Mouse (Mus musculus) cortical plate, adult 2 months (tissue): ENCODE measurements around the gene Mchr1. TPM values are rescaled to one million over a fixed set of nuclear protein-coding genes. Genes with fewer than 3 reads are reported as not detected.
A peak's percentile ranks its signal among the peaks of the same experiment; 100 is the strongest.

Experiments
- H3K27ac ChIP-seq: fragments of 200-500 bp; 2 replicates; pipeline ENCODE4 v1.5.1; 2012; ENCODE audit warnings: low read length, control low read depth, inconsistent platforms; ENCODE audit not compliant: insufficient read depth
- H3K4me1 ChIP-seq: fragments of 200-500 bp; 2 replicates; pipeline ENCODE4 v1.6.1; 2011; ENCODE audit warnings: low read length; ENCODE audit not compliant: control insufficient read depth, insufficient read depth
- H3K4me3 ChIP-seq: fragments of 200-500 bp; 2 replicates; pipeline ENCODE4 v1.5.1; 2011; ENCODE audit warnings: mild to moderate bottlenecking, low read length, control low read depth; ENCODE audit not compliant: insufficient read depth
- CTCF ChIP-seq: fragments of 200-500 bp; IDR thresholded peaks from 2 replicates; pipeline ENCODE4 v1.5.1; 2011; ENCODE audit warnings: mild to moderate bottlenecking, control low read depth, low read length; ENCODE audit not compliant: insufficient read depth; ENCODE audit errors: extremely low read depth
- POLR2A ChIP-seq: fragments of 200-500 bp; IDR thresholded peaks from 2 replicates; pipeline ENCODE4 v1.6.1; 2011; ENCODE audit warnings: mild to moderate bottlenecking, low read length, control low read depth; ENCODE audit not compliant: insufficient read depth; ENCODE audit errors: extremely low read depth
- polyA plus RNA-seq: library from polyadenylated mRNA; depleted of rRNA; stranded (reverse); fragments of >200 nt; gene quantifications from 2 replicates; pipeline ENCODE4 v1.2.3, GENCODE M21; 2012; rRNA removed

The Mchr1 gene
- polyA plus RNA-seq = 21.9 and 22.7 TPM in 2 replicates

GRCm38 (mm10) chr15:81235086-81235920 is at the start of gene Mchr1:
TSS of gene Mchr1 (plus strand) at chr15:81235499.
- peak; percentile 98 for TF ChIP-seq POLR2A
- TF ChIP-seq CTCF = no peak
- H3K4me3 ChIP-seq = peak within 1 kb of the TSS; percentile 74
- peak within 1 kb of the TSS; percentile 51; the same call in 1 of the 2 replicates for H3K27ac ChIP-seq
- peaks cover 3% of the 10 kb centered on the region for H3K4me1 ChIP-seq

- H3K4me1 ChIP-seq = no peaks in the 10 kb centered on the region
- H3K27ac ChIP-seq = no peak overlapping the region
- TF ChIP-seq CTCF (no peak), POLR2A (no peak)
- H3K4me3 ChIP-seq = peak overlapping the region; percentile 94; the same call in 1 of the 2 replicates
These were observed 46.2 kb upstream of the Mchr1 start for GRCm38 (mm10) chr15:81189061-81189460.

- TF ChIP-seq POLR2A (no peak), CTCF (no peak)
- Histone ChIP-seq H3K4me1 (no peaks in the 10 kb centered on the region), H3K27ac (no peak overlapping the region), H3K4me3 (peak overlapping the region; percentile 94)
These were observed 45.2 kb upstream of the Mchr1 start for GRCm38 (mm10) chr15:81190011-81190629.

- H3K4me1 ChIP-seq = no peaks in the 10 kb centered on the region
- TF ChIP-seq POLR2A (peak; percentile 87), CTCF (no peak)
- H3K4me3 ChIP-seq = peak within 1 kb of the TSS; percentile 94
- peak within 1 kb of the TSS; percentile 31; the same call in 1 of the 2 replicates for H3K27ac ChIP-seq
These were observed 44.6 kb upstream of the Mchr1 start, which contains the start of gene Mrtfa for GRCm38 (mm10) chr15:81190630-81191178. TSS of gene Mrtfa (minus strand) at chr15:81190757.

GRCm38 (mm10) chr15:81191303-81191702 is 44.0 kb upstream of the Mchr1 start:
- Histone ChIP-seq H3K27ac (peak overlapping the region; percentile 31; the same call in 1 of the 2 replicates), H3K4me1 (no peaks in the 10 kb centered on the region), H3K4me3 (peak overlapping the region; percentile 38)
- no peak for TF ChIP-seq CTCF

GRCm38 (mm10) chr15:81192316-81192715 is 43.0 kb upstream of the Mchr1 start:
- Histone ChIP-seq H3K4me3 (no peak overlapping the region), H3K27ac (no peak overlapping the region), H3K4me1 (no peaks in the 10 kb centered on the region)
- TF ChIP-seq POLR2A (no peak), CTCF (no peak)

- no peaks in the 10 kb centered on the region for H3K4me1 ChIP-seq
- no peak overlapping the region for H3K27ac ChIP-seq
- no peak for TF ChIP-seq CTCF
- TF ChIP-seq POLR2A = no peak
- no peak overlapping the region for H3K4me3 ChIP-seq
These were observed 42.4 kb upstream of the Mchr1 start for GRCm38 (mm10) chr15:81192858-81193257.

GRCm38 (mm10) chr15:81194791-81195190 is 40.5 kb upstream of the Mchr1 start:
- TF ChIP-seq POLR2A = no peak
- TF ChIP-seq CTCF = no peak
- no peak overlapping the region for H3K27ac ChIP-seq
- H3K4me1 ChIP-seq = peaks cover 2% of the 10 kb centered on the region; the same call in 1 of the 2 replicates
- no peak overlapping the region for H3K4me3 ChIP-seq

GRCm38 (mm10) chr15:81195447-81195846 is 39.9 kb upstream of the Mchr1 start:
- no peak overlapping the region for H3K27ac ChIP-seq
- H3K4me1 ChIP-seq = peaks cover 2% of the 10 kb centered on the region; the same call in 1 of the 2 replicates
- no peak for TF ChIP-seq POLR2A
- no peak for TF ChIP-seq CTCF
- H3K4me3 ChIP-seq = no peak overlapping the region

GRCm38 (mm10) chr15:81197197-81197596 is 38.1 kb upstream of the Mchr1 start:
- Histone ChIP-seq H3K27ac (no peak overlapping the region), H3K4me3 (no peak overlapping the region), H3K4me1 (peaks cover 2% of the 10 kb centered on the region; the same call in 1 of the 2 replicates)
- TF ChIP-seq POLR2A (no peak), CTCF (no peak)
